8 mouse cellular contexts compared by ENCODE assay signal in genomic region chr8:115708936-115709780, GRCm38 (mm10). TPM values are rescaled to one million over a fixed set of nuclear protein-coding genes. Genes with fewer than 3 reads are reported as not detected.
DNase-seq lines count a peak whose midpoint lies in the region; ATAC-seq and TF ChIP-seq lines count a peak whose summit lies in the region.

No protein-coding gene starts in this region.

- under 1% methylated on average over 19 of the region's 19 CpGs for WGBS in forebrain, embryonic 15.5 days
- 1% methylated on average over 19 of the region's 19 CpGs for WGBS in hindbrain, embryonic 10.5 days

- dilution Hi-C loops in CH12.LX (cut with MboI; ENCODE audit: extremely low pct_ligation_motif_present, extremely low pct_unique_long_range_greater_than_20kb, low sequenced_read_pairs): no loop called here

- peaks cover 21% of the 10 kb centered on the region for H3K9me3 ChIP-seq in CH12.LX (replicated peaks; ENCODE audit: low read length)
- no peaks in the 10 kb centered on the region for H3K9me3 ChIP-seq in forebrain, embryonic 15.5 days
- no peaks in the 10 kb centered on the region for H3K9me3 ChIP-seq in hindbrain, embryonic 10.5 days

- H3K4me3 ChIP-seq in CH12.LX (replicated peaks in 1 of 3; ENCODE audit: low read depth in 2 of 3, low read length in 2 of 3, poor library complexity in 1 of 3): no peak overlapping the region
- H3K4me3 ChIP-seq in forebrain, embryonic 15.5 days: peak overlapping the region; percentile 77
- H3K4me3 ChIP-seq in hindbrain, embryonic 10.5 days: peak overlapping the region; percentile 74

- H3K9ac ChIP-seq in CH12.LX (ENCODE audit: insufficient read depth, low read depth): no peak overlapping the region
- no peak overlapping the region for H3K9ac ChIP-seq in forebrain, embryonic 15.5 days (replicated peaks)

- TF ChIP-seq EP300 in CH12.LX (IDR thresholded peaks at IDR 0.05; ENCODE audit: low read length): no peak

- ATAC-seq in forebrain, embryonic 15.5 days (replicated peaks): no peak

- in situ Hi-C loops in CH12.LX (cut with MboI; ENCODE audit: low pct_ligation_motif_present, low pct_unique_long_range_greater_than_20kb, low sequenced_read_pairs): loop anchor here (25.0 kb wide), 1 partner anchor 622 kb away; no protein-coding TSS in a partner anchor

- TF ChIP-seq RAD21 in CH12.LX (IDR thresholded peaks at IDR 0.05; ENCODE audit: low read depth, low read length): peak; percentile 44

- no peak overlapping the region for H3K27ac ChIP-seq in CH12.LX (ENCODE audit: insufficient read depth, low read depth)
- H3K27ac ChIP-seq in forebrain, embryonic 15.5 days (replicated peaks): no peak overlapping the region
- H3K27ac ChIP-seq in hindbrain, embryonic 10.5 days: peak overlapping the region; percentile 46; the same call in 1 of the 2 replicates

- H3K36me3 ChIP-seq in CH12.LX (replicated peaks in 1 of 2; ENCODE audit: control insufficient read depth in 1 of 2, insufficient read depth in 1 of 2, low read length in 1 of 2): no peaks in the 10 kb centered on the region
- H3K36me3 ChIP-seq in forebrain, embryonic 15.5 days: no peaks in the 10 kb centered on the region
- H3K36me3 ChIP-seq in hindbrain, embryonic 10.5 days: no peaks in the 10 kb centered on the region

- peaks cover 23% of the 10 kb centered on the region for H3K27me3 ChIP-seq in CH12.LX (replicated peaks)
- H3K27me3 ChIP-seq in forebrain, embryonic 15.5 days: peaks cover 42% of the 10 kb centered on the region
- peaks cover 54% of the 10 kb centered on the region for H3K27me3 ChIP-seq in hindbrain, embryonic 10.5 days (ENCODE audit: insufficient read depth, poor library complexity, severe bottlenecking)

- peak; percentile 22 for DNase-seq in CH12.LX (ENCODE audit: extremely low read depth)
- DNase-seq in cerebellum, adult 11 months: peak; percentile 68
- DNase-seq in hindbrain, embryonic 10.5 days (ENCODE audit: low spot score): peak; percentile 84
- DNase-seq in layer of hippocampus, adult 8-10 months (ENCODE audit: low spot score in 2 of 2): peak; percentile 52 to 80
- DNase-seq in lung, adult 18-20 months: peak; percentile 45 to 62
- peak; percentile 79 for DNase-seq in ovary, postnatal 14 days (ENCODE audit: low spot score)
- peak; percentile 53 to 83 for DNase-seq in thymus, postnatal 10 days (ENCODE audit: low spot score in 2 of 2)

- no peaks in the 10 kb centered on the region for H3K4me1 ChIP-seq in CH12.LX (ENCODE audit: control insufficient read depth in 1 of 2, insufficient read depth in 2 of 2)
- peaks cover 38% of the 10 kb centered on the region for H3K4me1 ChIP-seq in forebrain, embryonic 15.5 days
- peaks cover 49% of the 10 kb centered on the region for H3K4me1 ChIP-seq in hindbrain, embryonic 10.5 days (replicated peaks)

- TF ChIP-seq POLR2A in CH12.LX (IDR thresholded peaks at IDR 0.05; ENCODE audit: low read depth, low read length): no peak

- H3K4me2 ChIP-seq in CH12.LX (ENCODE audit: insufficient read depth, low read depth, poor library complexity, severe bottlenecking): no peak overlapping the region
- peak overlapping the region; percentile 98 for H3K4me2 ChIP-seq in forebrain, embryonic 15.5 days (replicated peaks)

- TF ChIP-seq CTCF in CH12.LX (conservative IDR thresholded peaks at IDR 0.05 in 1 of 2, IDR thresholded peaks at IDR 0.05 in 1 of 2; ENCODE audit: low read depth in 2 of 2, low read length in 2 of 2): peak; percentile 22 to 46; a peak in 3 of 4 replicates

- H3K79me2 ChIP-seq in CH12.LX (replicated peaks; ENCODE audit: control insufficient read depth, extremely low read depth, insufficient read depth, poor library complexity, severe bottlenecking): no peaks in the 10 kb centered on the region

TF ChIP-seq in CH12.LX, 34 proteins besides CTCF, POLR2A, EP300 and RAD21:
- no peak for TF ChIP-seq USF1 (IDR thresholded peaks at IDR 0.05; ENCODE audit: low read depth, low read length)
- 0 out of 2 replicates have a peak, but pooled peaks have one; percentile 9 for TF ChIP-seq SMC3 (IDR thresholded peaks at IDR 0.05; ENCODE audit: low read depth, low read length)
- TF ChIP-seq MYC (IDR thresholded peaks at IDR 0.05; ENCODE audit: low read depth, low read length): no peak
TF ChIP-seq in CH12.LX: peak in this region for 1.

RNA-seq across cellular contexts. Expression of gene Maf, which starts 1.6 kb away (rescaled TPM):
- total RNA-seq in CH12.LX (2012; rRNA removed) (not detected in 2 replicates), CH12.LX (2014; rRNA removed) (not detected in 2 replicates)
- not detected in 2 replicates for polyA plus RNA-seq in CH12.LX (2012; ENCODE audit: insufficient read length, low read depth)
- 4.8 and 5.8 TPM in 2 replicates for polyA plus RNA-seq in forebrain, embryonic 15.5 days (2015; fragmentation: Nextera tagmentation; extraction: Ambion mirVana)
- polyA plus RNA-seq in hindbrain, embryonic 10.5 days (2016; fragmentation: Nextera tagmentation; extraction: Ambion mirVana): 2.3 and 2.9 TPM in 2 replicates
- total RNA-seq in layer of hippocampus, adult 8-10 months (2022): 10 to 100 TPM; 16.0 to 20.7 (median 18.6) TPM

Comparison
In these comparisons a context has a peak if more than half of its experiments do, and no peak if none do; other contexts are left out.
1. DNase-seq: peak in every context shown above with its lines; median percentile 84 in hindbrain, embryonic 10.5 days; 79 in ovary, postnatal 14 days; 68 in cerebellum, adult 11 months; 68 in thymus, postnatal 10 days; 66 in layer of hippocampus, adult 8-10 months; 54 in lung, adult 18-20 months; 22 in CH12.LX.
2. H3K4me3 ChIP-seq: peak in forebrain, embryonic 15.5 days (single experiment) and hindbrain, embryonic 10.5 days (single experiment); none in CH12.LX (0 of 3).